Mouse (Mus musculus) heart, embryonic 11.5 days (tissue): ENCODE results near the gene Ddx39. TPM values are rescaled to one million over a fixed set of nuclear protein-coding genes. Genes with fewer than 3 reads are reported as not detected.

Experiments used
- ATAC-seq: fragments of 200-750 bp; cut with Nextera tagmentation; replicated peaks from 2 replicates; pipeline ENCODE4 v1.8.0; 2017; ENCODE audit warnings: moderate library complexity; ENCODE audit not compliant: insufficient number of reproducible peaks, low FRiP score, low TSS enrichment
- H3K27ac ChIP-seq: fragments of 300-500 bp; sonication (generic); 2 replicates; pipeline ENCODE4 v1.5.1; 2014; ENCODE audit warnings: mild to moderate bottlenecking, low read depth, low read length
- H3K27me3 ChIP-seq: fragments of 300-500 bp; sonication (generic); 2 replicates; pipeline ENCODE4 v1.6.1; 2014; ENCODE audit warnings: mild to moderate bottlenecking, low read length, mixed read lengths; ENCODE audit not compliant: control insufficient read depth, insufficient read depth
- H3K36me3 ChIP-seq: fragments of 300-500 bp; sonication (generic); 2 replicates; pipeline ENCODE4 v1.6.1; 2014; ENCODE audit warnings: mild to moderate bottlenecking, low read length, moderate library complexity, mixed read lengths; ENCODE audit not compliant: control insufficient read depth, insufficient read depth
- H3K4me1 ChIP-seq: fragments of 300-500 bp; sonication (generic); 2 replicates; pipeline ENCODE4 v1.6.1; 2014; ENCODE audit warnings: low read length; ENCODE audit not compliant: control insufficient read depth, insufficient read depth
- H3K4me2 ChIP-seq: fragments of 300-500 bp; sonication (generic); 2 replicates; pipeline ENCODE4 v1.6.1; 2014; ENCODE audit warnings: mild to moderate bottlenecking, moderate library complexity
- H3K4me3 ChIP-seq: fragments of 300-500 bp; sonication (generic); 2 replicates; pipeline ENCODE4 v1.5.1; 2014; ENCODE audit warnings: low read depth, low read length
- H3K9ac ChIP-seq: fragments of 300-500 bp; sonication (generic); 2 replicates; pipeline ENCODE4 v1.6.1; 2014; ENCODE audit warnings: mild to moderate bottlenecking, low read depth, low read length, moderate library complexity
- H3K9me3 ChIP-seq: fragments of 300-500 bp; sonication (generic); replicated peaks from 2 replicates; pipeline ENCODE4 v1.6.1; 2016; ENCODE audit warnings: low read length; ENCODE audit not compliant: control insufficient read depth
- WGBS: fragments of 180-500 bp; shearing (Covaris S2); extraction: QIAGEN DNeasy Blood & Tissue Kit; methylation state at CpG from one replicate; pipeline ENCODE4 v1.1.7; 2014; ENCODE audit not compliant: insufficient replicate concordance; 5-methylcytosine and 5-hydroxymethylcytosine counted together
- polyA plus RNA-seq: library from polyadenylated mRNA; unstranded; fragments of >200 nt; fragmentation: Nextera tagmentation; extraction: Ambion mirVana; gene quantifications from 2 replicates; pipeline ENCODE4 v1.2.1, GENCODE M21; 2014

Ddx39 gene
- polyA plus RNA-seq, 1 experiment from 2014 or later = 143 TPM

DNA sequence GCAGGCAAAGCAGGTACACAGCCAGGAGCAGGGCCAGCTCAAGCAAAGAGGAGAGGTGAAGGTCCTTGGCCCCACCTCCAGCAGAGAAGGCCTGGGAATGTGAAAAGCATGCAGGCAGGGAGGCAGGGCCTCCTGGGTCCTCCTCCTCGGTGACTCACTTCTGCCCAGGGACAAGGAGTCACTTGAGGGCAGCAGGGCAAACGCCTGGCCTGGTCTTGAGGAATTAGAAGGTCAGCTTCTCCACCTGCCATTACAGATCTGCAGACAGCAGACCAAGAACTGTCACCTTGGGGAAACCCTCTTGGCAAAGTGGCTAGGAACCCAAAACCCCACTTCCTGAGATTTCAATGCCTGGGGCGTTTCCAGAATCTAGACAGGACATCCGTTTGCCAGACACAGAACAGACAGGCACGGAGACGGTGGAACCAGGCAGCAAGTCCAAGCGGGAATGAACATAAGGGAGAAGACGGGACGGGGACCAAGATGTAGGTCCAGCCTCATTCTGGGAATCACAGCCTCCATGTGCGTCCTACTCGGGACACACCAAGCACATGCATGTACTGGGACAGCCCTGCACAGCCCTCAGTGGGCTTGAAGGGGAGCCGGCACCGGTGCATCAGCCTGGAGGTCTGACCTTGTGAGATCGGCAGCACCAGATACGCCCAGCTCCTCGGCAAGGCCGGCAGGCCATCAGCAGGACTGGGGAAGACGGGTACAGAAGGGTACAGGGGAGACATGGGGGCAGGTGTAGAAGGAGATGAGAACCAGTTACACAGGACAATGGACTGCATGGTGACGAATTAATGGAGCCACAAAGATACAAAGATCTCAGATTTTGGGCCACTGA, 17.4 kb upstream of the Ddx39 start:
- H3K27me3 ChIP-seq = no peaks in the 10 kb centered on the region
- ATAC-seq = no peak
- peak overlapping the region; percentile 80 for H3K4me3 ChIP-seq
- H3K9me3 ChIP-seq = 0 out of 2 replicates have a peak, but pooled peaks cover 4% of the 10 kb centered on the region
- peaks cover 2% of the 10 kb centered on the region; the same call in 1 of the 2 replicates for H3K36me3 ChIP-seq
- peaks cover 30% of the 10 kb centered on the region for H3K4me1 ChIP-seq
- peak overlapping the region; percentile 68 for H3K27ac ChIP-seq
- H3K9ac ChIP-seq = peak overlapping the region; percentile 95
- H3K4me2 ChIP-seq = peak overlapping the region; percentile 99
- WGBS = 49% methylated on average over 19 of the region's 19 CpGs

DNA sequence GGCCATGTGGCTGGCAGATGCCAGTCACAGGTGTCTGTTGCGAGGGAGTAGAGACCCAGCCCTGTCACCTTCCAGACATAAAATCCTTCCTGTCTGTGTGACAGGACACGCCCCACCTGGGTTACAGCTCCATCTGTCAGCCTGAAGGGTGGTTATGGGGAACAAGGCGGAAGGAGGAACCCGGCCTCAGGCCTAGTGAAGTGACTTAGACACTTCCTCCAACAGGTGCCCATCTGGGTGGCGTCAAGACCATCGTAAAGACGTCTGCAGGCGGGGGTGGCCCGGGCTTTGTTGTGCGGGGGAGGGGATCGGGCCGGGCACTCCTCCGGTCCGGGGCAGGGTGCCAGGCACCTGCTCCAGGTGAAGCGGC, 16.7 kb upstream of the Ddx39 start:
- H3K4me3 ChIP-seq = peak overlapping the region; percentile 80
- WGBS = 6% methylated on average over 15 of the region's 15 CpGs
- H3K36me3 ChIP-seq = no peaks in the 10 kb centered on the region
- H3K27me3 ChIP-seq = no peaks in the 10 kb centered on the region
- peak overlapping the region; percentile 76; the same call in 1 of the 2 replicates for H3K27ac ChIP-seq
- peaks cover 30% of the 10 kb centered on the region for H3K4me1 ChIP-seq
- peak overlapping the region; percentile 99 for H3K4me2 ChIP-seq
- 0 out of 2 replicates have a peak, but pooled peaks cover 4% of the 10 kb centered on the region for H3K9me3 ChIP-seq
- peak overlapping the region; percentile 95 for H3K9ac ChIP-seq
- no peak for ATAC-seq

DNA sequence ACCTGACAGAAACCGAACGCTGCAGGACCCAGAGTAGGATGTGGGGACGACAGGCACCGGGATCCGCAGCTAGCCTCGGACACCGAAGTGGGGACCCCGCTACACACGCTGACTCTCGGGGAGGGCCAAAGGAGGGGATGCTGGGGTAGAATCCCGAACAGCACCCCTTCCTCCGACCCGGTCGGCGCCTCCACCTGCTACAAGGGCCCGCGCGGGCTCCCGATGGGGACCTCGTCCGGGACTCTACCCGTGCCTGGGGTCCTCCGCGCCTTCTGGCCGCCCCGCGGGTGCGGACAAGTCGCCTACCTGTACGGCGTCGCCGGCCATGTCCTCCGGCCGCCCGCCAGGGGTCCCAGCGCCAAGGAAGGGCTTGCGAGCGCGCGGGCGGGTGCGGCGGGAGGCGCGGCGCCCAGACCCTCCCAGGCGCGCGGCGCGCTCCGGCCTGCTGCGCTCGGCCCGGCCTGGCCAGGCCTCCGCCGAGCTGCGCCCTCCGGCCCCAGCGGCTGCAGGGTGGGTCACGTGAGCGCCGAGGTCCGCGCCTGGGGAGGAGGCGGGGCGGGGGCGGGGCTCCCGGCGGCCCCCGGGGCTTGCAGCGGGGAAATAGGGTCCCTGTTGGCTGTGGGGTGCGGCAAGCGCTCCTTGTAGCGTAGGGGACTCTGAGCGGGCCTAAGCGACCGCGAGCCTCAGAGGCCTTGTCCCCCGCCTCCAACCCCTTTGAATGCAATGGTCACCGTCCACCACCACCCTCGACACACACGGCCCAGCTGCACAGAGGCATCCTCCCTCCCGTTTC, 16.1 kb upstream of the Ddx39 start, which contains the start of gene Pkn1:
Pkn1 (minus strand) TSS at position 519 of the 793 bp plus-strand sequence.
- peak; percentile 91 for ATAC-seq
- H3K9me3 ChIP-seq = 0 out of 2 replicates have a peak, but pooled peaks cover 4% of the 10 kb centered on the region
- H3K9ac ChIP-seq = peak within 1 kb of the TSS; percentile 95
- H3K27me3 ChIP-seq = no peaks in the 10 kb centered on the region
- under 1% methylated on average over 64 of the region's 85 CpGs for WGBS
- peak within 1 kb of the TSS; percentile 76 for H3K27ac ChIP-seq
- H3K4me1 ChIP-seq = peaks cover 29% of the 10 kb centered on the region
- H3K4me2 ChIP-seq = peak within 1 kb of the TSS; percentile 99
- H3K36me3 ChIP-seq = no peaks in the 10 kb centered on the region
- peak within 1 kb of the TSS; percentile 80 for H3K4me3 ChIP-seq

DNA sequence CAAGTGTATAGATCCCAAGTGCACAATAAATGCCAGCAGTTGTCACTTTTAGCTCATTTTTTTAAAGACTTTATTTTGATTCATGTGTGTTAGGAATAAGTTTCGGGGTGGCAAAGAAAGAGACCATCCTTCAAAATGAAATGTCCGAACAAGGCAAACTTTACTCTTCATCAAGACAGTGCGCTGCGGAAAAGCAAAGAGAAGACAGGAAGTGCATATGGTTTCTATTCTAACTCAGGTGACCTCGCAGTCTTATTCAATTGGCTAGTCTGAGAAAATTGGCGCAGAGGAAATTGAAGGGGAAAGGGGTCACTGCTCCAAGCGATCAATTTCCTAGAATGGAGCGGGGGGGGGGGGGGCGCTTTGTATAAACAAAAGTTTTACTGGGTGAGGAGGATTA, 15.4 kb upstream of the Ddx39 start:
- Histone ChIP-seq H3K9me3 (0 out of 2 replicates have a peak, but pooled peaks cover 4% of the 10 kb centered on the region), H3K36me3 (no peaks in the 10 kb centered on the region), H3K27me3 (no peaks in the 10 kb centered on the region), H3K4me2 (peak overlapping the region; percentile 99), H3K27ac (peak overlapping the region; percentile 76), H3K4me3 (peak overlapping the region; percentile 80), H3K4me1 (peaks cover 23% of the 10 kb centered on the region), H3K9ac (peak overlapping the region; percentile 95)
- ATAC-seq = no peak
- 40% methylated on average over 9 of the region's 9 CpGs for WGBS

DNA sequence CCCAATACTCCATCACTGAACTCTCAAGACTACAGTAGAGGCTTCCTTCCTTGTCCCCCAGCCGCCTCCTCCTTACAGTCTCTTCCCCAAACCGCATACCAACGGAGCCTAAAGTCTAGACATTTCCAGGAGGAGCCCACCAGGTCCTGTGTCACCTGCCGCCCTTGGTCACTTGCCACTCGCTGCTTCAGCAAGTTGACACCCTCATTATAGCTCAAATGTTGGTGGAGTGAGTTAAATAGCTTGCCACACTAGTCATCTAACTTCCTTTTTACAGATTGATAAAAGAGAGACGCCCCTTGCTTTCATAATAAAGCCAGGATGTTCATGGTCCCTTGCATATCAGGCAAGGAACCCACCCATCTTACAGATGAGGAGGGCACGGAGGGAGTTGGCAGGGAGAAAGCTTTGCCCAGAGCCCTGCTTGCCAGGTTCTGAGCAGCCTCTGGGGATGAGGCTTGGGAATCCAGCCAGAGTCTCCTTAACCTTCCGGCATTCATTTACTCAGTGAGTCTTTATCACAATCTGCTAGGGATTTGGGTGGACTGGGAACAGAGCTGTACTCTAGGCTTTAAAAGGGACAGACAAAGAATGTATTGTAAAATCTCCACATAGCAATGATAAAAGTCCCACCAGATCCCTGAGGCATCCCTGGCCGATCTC, 14.4 kb upstream of the Ddx39 start:
- H3K4me1 ChIP-seq = peaks cover 23% of the 10 kb centered on the region
- 65% methylated on average over 9 of the region's 9 CpGs for WGBS
- H3K27me3 ChIP-seq = no peaks in the 10 kb centered on the region
- 0 out of 2 replicates have a peak overlapping the region, but pooled peaks have one; percentile 60 for H3K27ac ChIP-seq
- 0 out of 2 replicates have a peak, but pooled peaks cover 4% of the 10 kb centered on the region for H3K9me3 ChIP-seq
- no peak overlapping the region for H3K4me3 ChIP-seq
- no peak overlapping the region for H3K9ac ChIP-seq
- no peak overlapping the region for H3K4me2 ChIP-seq
- H3K36me3 ChIP-seq = no peaks in the 10 kb centered on the region
- ATAC-seq = no peak

DNA sequence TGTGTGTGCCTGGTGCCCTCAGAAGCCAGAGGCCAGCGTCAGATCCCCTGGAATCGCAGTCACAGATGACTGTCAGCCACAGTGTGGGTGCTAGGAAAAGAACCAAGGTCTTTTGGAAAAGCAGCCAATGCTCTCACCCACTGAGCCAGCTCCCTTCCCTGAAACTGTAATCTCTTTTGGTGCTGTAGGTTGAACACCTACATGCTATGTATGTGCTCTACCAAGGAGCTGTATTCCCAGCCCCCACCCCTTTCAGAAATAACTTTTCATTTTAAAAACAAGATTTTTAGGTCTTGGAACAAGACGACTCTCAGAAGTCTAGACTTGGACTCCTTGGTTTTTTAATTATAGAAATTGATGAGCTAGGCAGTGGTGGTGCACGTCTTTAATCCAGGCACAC, 11.6 kb upstream of the Ddx39 start:
- ATAC-seq = no peak
- whole genome bisulfite sequencing = 71% methylated on average over 4 of the region's 4 CpGs
- H3K36me3 ChIP-seq = no peaks in the 10 kb centered on the region
- H3K27ac ChIP-seq = no peak overlapping the region
- H3K27me3 ChIP-seq = no peaks in the 10 kb centered on the region
- no peak overlapping the region for H3K4me3 ChIP-seq
- H3K4me2 ChIP-seq = no peak overlapping the region
- H3K9me3 ChIP-seq = 0 out of 2 replicates have a peak, but pooled peaks cover 4% of the 10 kb centered on the region
- no peak overlapping the region for H3K9ac ChIP-seq
- H3K4me1 ChIP-seq = peaks cover 9% of the 10 kb centered on the region; the same call in 1 of the 2 replicates

DNA sequence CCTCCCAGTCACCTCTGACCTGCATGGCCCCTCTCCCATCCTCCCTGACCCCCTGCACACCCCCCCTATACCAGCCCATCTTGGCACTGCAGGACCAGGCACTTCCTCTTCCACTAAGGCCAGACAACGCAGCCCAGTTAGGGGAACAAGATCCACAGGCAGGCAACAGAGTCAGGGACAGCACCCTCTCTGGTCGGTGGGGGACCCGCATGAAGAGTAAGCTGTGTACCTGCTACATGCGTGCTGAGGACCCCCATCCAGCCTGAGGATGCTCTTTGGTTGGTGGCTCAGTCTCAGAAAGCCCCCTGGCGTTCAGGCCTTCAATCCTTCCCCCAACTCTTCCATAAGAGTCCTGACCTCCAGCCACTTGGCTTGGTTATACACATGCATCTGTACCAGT, 8.6 kb upstream of the Ddx39 start:
- no peak overlapping the region for H3K4me3 ChIP-seq
- H3K9me3 ChIP-seq = 0 out of 2 replicates have a peak, but pooled peaks cover 2% of the 10 kb centered on the region
- ATAC-seq = no peak
- H3K27me3 ChIP-seq = no peaks in the 10 kb centered on the region
- H3K4me2 ChIP-seq = no peak overlapping the region
- no peaks in the 10 kb centered on the region for H3K4me1 ChIP-seq
- H3K36me3 ChIP-seq = no peaks in the 10 kb centered on the region
- H3K9ac ChIP-seq = no peak overlapping the region
- WGBS = 69% methylated on average over 5 of the region's 5 CpGs
- H3K27ac ChIP-seq = no peak overlapping the region

DNA sequence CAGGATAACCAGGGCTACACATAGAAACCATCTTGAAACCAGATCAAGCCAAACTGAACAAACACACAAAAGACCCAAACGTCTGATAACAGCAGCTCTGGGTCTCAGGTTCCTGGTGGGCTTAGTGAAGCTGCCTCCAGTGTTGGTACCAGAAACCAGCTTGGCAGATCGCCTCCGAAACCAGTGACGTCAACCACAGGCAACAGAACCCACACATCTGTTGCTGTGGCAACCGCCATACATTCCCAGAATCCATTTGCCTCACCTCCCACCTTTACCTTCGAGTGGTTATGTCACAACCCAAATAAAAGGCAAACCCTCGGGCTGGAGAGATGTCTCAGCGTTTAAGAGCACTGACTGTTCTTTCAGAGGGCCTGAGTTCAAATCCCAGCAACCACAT, 7.4 kb upstream of the Ddx39 start:
- Histone ChIP-seq H3K36me3 (no peaks in the 10 kb centered on the region), H3K9ac (no peak overlapping the region), H3K4me3 (no peak overlapping the region), H3K27me3 (no peaks in the 10 kb centered on the region), H3K27ac (no peak overlapping the region), H3K4me1 (no peaks in the 10 kb centered on the region), H3K9me3 (no peaks in the 10 kb centered on the region), H3K4me2 (no peak overlapping the region)
- WGBS = 67% methylated on average over 8 of the region's 8 CpGs
- no peak for ATAC-seq
